Mouse (Mus musculus) monocyte, adult 59 days (primary cell): ENCODE data around the gene Smg8. TPM values are rescaled to one million over a fixed set of nuclear protein-coding genes. Genes with fewer than 3 reads are reported as not detected.

Experiments
- total RNA-seq, 2 experiments: library from RNA; stranded (reverse); gene quantifications; one replicate each; pipeline ENCODE4 v1.2.4; 2023

The Smg8 gene
- total RNA-seq: 10 to 100 TPM; 17.1 to 17.5 TPM

DNA sequence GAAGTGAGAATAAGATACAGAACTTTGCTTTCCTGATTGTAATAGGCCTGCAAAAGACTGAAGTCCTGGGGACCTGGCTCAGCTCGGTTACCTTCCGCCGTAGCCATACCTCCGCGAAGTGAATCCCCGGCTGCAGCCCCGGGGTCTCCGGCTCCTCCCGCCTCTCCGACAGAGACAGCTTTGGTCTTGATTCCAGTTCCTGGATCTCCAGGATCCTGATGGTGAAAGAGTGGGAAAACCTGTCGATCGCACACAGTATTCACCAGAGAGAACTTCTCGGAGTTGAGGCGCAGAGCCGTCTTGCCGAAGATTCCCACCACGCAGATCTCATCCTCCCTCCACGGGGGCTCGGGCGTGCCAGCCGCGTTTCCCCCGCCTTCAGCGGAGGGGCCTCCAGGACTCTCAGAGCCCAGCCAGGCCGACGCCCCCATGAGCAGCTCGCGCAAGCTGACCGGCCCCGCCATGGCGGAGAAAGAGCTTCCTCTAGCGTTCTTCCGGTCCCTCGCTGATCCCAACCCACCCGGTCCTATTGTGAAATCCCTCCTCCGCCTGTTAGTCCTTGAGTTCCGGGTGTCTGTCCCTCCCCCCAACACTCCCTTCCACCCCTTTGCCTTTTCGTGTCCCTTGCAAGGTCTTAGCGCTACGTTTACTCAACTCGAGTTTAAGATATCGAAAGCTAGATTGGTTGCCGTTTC lies at the start of gene Smg8:
Smg8 (minus strand) TSS at position 485 of the 695 bp plus-strand sequence.

DNA sequence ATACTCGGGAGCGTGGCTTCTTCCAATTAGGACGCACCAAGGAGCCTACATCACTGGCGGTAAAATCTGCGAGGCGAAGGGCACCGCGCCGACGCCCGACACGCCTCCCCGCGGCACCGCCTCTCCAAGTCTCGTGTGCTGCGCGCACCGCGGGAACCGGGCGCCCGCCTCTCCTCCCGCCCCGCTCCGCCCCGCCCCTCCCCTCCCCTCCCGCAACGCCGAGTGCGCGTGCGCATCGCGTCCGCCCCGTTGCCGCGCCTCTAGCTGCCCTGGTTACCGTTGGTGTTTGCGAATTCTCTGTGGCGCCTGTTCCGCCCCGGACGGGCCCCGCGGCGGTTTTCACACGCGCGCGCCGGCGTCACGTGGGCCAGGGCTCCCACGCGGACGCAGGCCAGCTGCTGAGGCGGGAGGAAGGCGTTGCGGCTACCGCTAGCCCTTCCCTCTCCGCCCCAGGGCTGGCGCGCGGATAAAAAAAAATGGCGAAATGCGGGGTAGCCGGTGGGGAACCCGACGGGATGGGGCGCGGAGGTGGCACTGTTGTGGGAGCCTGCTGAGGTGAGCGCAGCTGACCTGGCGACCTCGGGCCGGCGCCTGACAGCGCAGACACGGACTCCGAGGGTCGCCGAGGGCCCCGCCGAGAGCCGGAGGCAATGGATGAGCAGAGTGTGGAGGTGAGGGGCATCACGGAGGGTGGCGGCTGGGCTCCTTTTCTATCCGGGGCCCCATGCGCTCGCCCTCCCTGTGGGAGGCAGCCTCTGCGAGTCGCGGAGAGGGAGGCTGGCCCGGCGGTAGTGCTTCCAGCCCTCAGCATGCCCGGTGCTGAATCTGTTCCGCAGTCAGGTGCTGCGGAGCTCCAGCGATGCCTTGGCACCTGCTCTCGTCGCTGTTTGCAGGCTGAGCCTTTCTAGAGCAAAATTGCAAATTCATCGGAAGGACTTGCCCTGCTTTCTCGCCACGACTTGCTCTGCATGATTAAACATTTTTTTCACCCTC lies 40.5 kb upstream of the Smg8 start, which contains the start of gene Trim37:
Trim37 (plus strand) TSS at position 254 of the 993 bp plus-strand sequence.

DNA sequence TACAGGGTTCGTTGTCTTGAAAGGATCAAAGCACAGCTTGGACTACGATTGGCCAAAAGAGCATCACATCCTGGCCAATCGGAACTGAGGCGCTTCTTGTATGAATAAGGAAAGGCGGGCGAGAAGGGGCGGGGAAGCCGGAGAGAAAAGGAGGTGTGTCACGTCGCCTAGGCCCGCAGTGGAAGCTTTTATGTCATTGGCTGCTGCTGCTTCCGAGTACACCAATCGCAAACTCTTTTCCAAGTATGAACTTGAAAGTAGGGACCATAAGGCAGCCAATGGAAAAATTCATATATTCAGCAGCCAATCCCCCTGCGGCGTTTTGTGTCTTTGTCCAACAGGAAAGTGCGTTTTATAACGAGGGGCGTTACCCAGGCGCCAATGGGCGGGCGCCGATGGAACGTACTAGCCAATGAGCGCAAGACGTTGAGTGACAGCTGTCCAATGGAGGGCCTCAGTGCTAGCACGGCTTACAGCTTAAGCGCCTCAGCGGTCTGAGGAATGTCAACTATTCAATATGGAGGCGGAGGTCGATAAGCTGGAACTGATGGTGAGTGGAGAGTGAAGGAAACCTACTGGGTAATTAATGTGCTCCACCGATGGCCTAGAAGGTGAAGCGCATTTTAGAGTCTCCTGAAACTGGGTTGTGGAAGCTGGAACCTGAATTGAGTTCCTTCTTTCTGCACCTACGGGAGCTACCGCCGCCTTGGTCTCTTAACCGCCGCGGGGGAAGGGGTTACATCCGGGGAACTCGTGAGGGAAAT lies 22.4 kb upstream of the Smg8 start, which contains the start of gene Ska2:
Ska2 (plus strand) TSS at position 480 of the 764 bp plus-strand sequence.

DNA sequence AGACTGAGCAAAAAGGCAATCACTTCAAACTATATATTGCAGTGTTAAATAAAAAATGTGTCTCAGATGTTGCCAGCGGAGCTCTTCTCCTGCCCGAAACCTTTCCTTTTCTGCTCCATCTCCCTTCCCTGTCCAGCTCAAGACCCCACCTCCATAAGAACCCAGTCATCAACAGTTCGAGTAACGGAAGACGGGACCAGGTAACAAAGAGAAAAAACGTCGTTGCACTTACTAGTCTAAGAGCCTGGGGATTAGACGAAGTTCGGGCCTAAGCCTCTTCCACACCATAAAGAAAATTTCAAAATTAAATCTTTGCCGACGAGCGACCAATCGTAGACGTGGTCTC lies 21.8 kb upstream of the Smg8 start, which contains the start of gene Prr11:
Prr11 (minus strand) TSS at position 300 of the 346 bp plus-strand sequence.

DNA sequence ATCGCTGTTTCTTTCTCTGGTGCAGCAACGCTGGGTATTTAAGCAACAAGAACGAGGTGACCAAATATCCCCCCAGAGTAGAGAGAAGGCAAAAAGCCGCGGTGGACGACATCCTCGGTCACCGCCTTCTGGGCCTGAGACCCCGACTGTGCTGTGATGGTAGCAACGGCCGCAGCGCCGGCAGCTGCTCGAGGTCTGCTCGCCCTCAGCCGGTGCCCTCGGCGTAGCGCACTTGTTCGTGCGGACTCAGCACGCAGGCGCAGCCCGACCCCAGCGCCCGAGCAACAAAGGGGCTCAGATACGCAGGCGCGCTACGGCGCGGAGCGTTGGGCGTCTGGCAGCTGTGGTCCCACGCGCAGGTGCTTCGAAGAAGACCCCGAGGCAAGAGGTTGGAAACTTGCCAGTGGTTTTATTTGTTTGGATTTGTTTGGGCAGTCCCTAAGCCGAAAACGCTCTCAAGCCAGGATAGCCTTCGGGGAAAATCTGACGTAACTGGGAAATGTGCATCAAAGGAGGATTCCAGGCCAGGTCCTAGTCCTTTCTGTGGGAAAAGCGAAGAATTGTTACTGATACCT lies 12.6 kb downstream of the Smg8 start, which contains the start of gene Gdpd1:
Gdpd1 (minus strand) TSS at position 197 of the 575 bp plus-strand sequence.

Other genes starting within 250 kb of the Smg8 start
- 10 to 100 TPM; 17.0 to 17.3 TPM for gene Ypel2, start 93.1 kb downstream of the Smg8 start, total RNA-seq
- gene Gdpd1, start 12.7 kb downstream of the Smg8 start, total RNA-seq: 1 to 10 TPM; 3.9 to 5.0 TPM
- under 1 TPM; 0.24 to 0.39 TPM for gene Prr11, start 21.9 kb upstream of the Smg8 start, total RNA-seq
- 1 to 10 TPM; 1.9 to 2.3 TPM for gene Ska2, start 22.5 kb upstream of the Smg8 start, total RNA-seq
- gene Trim37, start 40.3 kb upstream of the Smg8 start, total RNA-seq: 1 to 10 TPM; 8.0 to 8.6 TPM